Mouse (Mus musculus) midbrain, embryonic 15.5 days (tissue): Measurements from ENCODE around the gene Vmn1r61. TPM values are rescaled to one million over a fixed set of nuclear protein-coding genes. Genes with fewer than 3 reads are reported as not detected.

Experiments
- ATAC-seq: fragments of 200-750 bp; cut with Nextera tagmentation; replicated peaks from 2 replicates; pipeline ENCODE4 v1.8.0; 2017; ENCODE audit warnings: moderate TSS enrichment
- H3K27ac ChIP-seq: fragments of 300-500 bp; sonication (generic); 2 replicates; pipeline ENCODE4 v1.5.1; 2015; ENCODE audit warnings: mild to moderate bottlenecking, inconsistent platforms
- H3K27me3 ChIP-seq: fragments of 300-500 bp; sonication (generic); replicated peaks from 2 replicates; pipeline ENCODE4 v1.6.1; 2015; ENCODE audit warnings: inconsistent platforms
- H3K36me3 ChIP-seq: fragments of 300-500 bp; sonication (generic); replicated peaks from 2 replicates; pipeline ENCODE4 v1.6.1; 2015; ENCODE audit warnings: inconsistent platforms
- H3K4me1 ChIP-seq: fragments of 300-500 bp; sonication (generic); 2 replicates; pipeline ENCODE4 v1.6.1; 2015; ENCODE audit warnings: inconsistent platforms
- H3K4me2 ChIP-seq: fragments of 300-500 bp; sonication (generic); 2 replicates; pipeline ENCODE4 v1.6.1; 2015; ENCODE audit warnings: inconsistent platforms, mild to moderate bottlenecking, moderate library complexity
- H3K4me3 ChIP-seq: fragments of 300-500 bp; sonication (generic); 2 replicates; pipeline ENCODE4 v1.5.1; 2015; ENCODE audit warnings: mild to moderate bottlenecking, inconsistent platforms
- H3K9ac ChIP-seq: fragments of 300-500 bp; sonication (generic); 2 replicates; pipeline ENCODE4 v1.6.1; 2015; ENCODE audit warnings: mild to moderate bottlenecking, inconsistent platforms
- H3K9me3 ChIP-seq: fragments of 300-500 bp; sonication (generic); 2 replicates; pipeline ENCODE4 v1.6.1; 2016; ENCODE audit warnings: inconsistent platforms
- polyA plus RNA-seq: library from polyadenylated mRNA; unstranded; fragments of >200 nt; fragmentation: Nextera tagmentation; extraction: Ambion mirVana; gene quantifications from 2 replicates; pipeline ENCODE4 v1.2.1, GENCODE M21; 2015

Gene Vmn1r61
- not detected in 2 replicates for polyA plus RNA-seq

DNA sequence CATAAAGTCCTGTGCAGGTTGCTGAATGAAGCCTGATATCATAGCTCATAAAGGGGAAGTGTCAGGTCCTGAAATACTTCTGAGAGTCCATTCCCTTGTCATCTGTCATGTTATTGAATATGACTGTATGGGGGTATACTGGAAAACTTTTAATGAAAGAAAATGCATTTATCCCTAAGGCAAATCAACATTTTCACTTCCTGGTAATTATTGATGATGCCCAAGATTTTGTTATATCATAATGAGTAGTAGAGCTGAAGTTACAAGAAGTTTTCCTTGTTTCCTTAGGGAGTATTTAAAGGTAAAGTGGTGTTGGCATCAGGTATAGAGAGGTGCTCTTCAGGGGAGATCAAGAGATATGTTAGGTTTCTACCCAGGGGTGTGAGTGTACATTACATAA is at the start of gene Vmn1r61:
Gene Vmn1r61 (minus strand): TSS at position 101 of the 400 bp plus-strand sequence.
- no peak for ATAC-seq
- H3K9me3 ChIP-seq: peaks cover 10% of the 10 kb centered on the region
- H3K9ac ChIP-seq: no peak within 1 kb of the TSS
- H3K27ac ChIP-seq: no peak within 1 kb of the TSS
- no peaks in the 10 kb centered on the region for H3K27me3 ChIP-seq
- no peaks in the 10 kb centered on the region for H3K4me1 ChIP-seq
- H3K36me3 ChIP-seq: no peaks in the 10 kb centered on the region
- H3K4me2 ChIP-seq: no peak within 1 kb of the TSS
- no peak within 1 kb of the TSS for H3K4me3 ChIP-seq

Other genes starting within 250 kb of the Vmn1r61 start
- gene Vmn1r58, start 199.9 kb downstream of the Vmn1r61 start, polyA plus RNA-seq: not detected in 2 replicates
- gene Vmn1r59, start 156.5 kb downstream of the Vmn1r61 start, polyA plus RNA-seq: not detected in 2 replicates
- gene Vmn2r28, start 119.3 kb downstream of the Vmn1r61 start, polyA plus RNA-seq: not detected in 2 replicates
- gene Vmn1r60, start 66.0 kb downstream of the Vmn1r61 start, polyA plus RNA-seq: not detected in 2 replicates
- not detected in 2 replicates for gene Vmn1r62, start 60.3 kb upstream of the Vmn1r61 start, polyA plus RNA-seq
- not detected in 2 replicates for gene Vmn1r63, start 192.2 kb upstream of the Vmn1r61 start, polyA plus RNA-seq